Comparison of ENCODE assay signal across 9 mouse cellular contexts in the genomic region with DNA sequence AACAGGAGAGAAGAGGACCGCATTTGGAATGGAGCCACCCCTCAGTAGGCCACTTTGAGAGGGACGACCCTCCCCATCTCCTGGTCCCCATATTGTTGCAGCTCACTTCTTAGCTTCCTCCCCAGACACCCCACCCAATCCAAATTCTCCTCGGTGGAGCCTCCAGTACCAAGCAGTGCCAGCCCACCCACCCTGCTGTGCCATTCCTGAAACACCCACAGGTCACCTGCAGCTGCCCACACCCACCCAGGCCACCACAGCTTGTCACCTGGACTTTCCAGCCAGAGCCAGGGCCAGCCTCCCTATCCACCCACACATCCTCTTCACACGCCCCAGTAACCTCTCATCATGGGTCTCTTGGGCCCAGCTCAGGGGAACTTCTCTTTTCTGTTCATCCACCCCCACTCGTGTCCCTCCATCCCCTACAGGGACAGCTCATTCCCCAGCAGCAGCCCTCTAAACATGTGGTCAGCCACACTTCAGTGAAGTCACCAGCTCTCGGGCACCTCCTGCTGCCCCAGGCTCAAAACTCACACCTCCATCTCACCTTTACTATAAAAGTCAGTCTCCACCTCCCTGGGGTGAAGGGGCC. TPM values are rescaled to one million over a fixed set of nuclear protein-coding genes. Genes with fewer than 3 reads are reported as not detected.
DNase-seq lines count a peak whose midpoint lies in the region; ATAC-seq and TF ChIP-seq lines count a peak whose summit lies in the region.
"Had no signal": no experiment of that assay in that cellular context is flagged by ENCODE, and none has a peak within 500 bp of the region (broad histone marks: within the 10 kb centered on the region; RNA-seq: fewer than 3 reads in every experiment).

No protein-coding gene starts in this region.

- no peak for DNase-seq in lung, adult 2 months
- DNase-seq in lung, postnatal 10 days = no peak
- DNase-seq in spleen, adult 2 months (ENCODE audit: low read depth in 1 of 2, low spot score in 2 of 2) = peak; percentile 78 to 79
- DNase-seq in frontal cortex, postnatal 14 days (ENCODE audit: low spot score in 2 of 2) = no peak
- no peak for DNase-seq in testis, postnatal 10 days (ENCODE audit: low spot score)

- H3K4me1 ChIP-seq in lung, adult 2 months (ENCODE audit: control insufficient read depth, insufficient read depth, low read length) = no peaks in the 10 kb centered on the region
- H3K4me1 ChIP-seq in forebrain, embryonic 15.5 days = peaks cover 20% of the 10 kb centered on the region
- peaks cover 42% of the 10 kb centered on the region for H3K4me1 ChIP-seq in limb, embryonic 13.5 days
- peaks cover 22% of the 10 kb centered on the region for H3K4me1 ChIP-seq in spleen, adult 2 months (ENCODE audit: control insufficient read depth, insufficient read depth, insufficient read length)

- peak overlapping the region; percentile 67; the same call in 1 of the 2 replicates for H3K27ac ChIP-seq in forebrain, embryonic 15.5 days (replicated peaks)
- no peak overlapping the region for H3K27ac ChIP-seq in limb, embryonic 13.5 days
- H3K27ac ChIP-seq in spleen, adult 2 months (ENCODE audit: insufficient read depth, low read length) = peak overlapping the region; percentile 48

- peak overlapping the region; percentile 70 for H3K9ac ChIP-seq in forebrain, embryonic 15.5 days (replicated peaks)
- peak overlapping the region; percentile 1; the same call in 1 of the 2 replicates for H3K9ac ChIP-seq in limb, embryonic 13.5 days

- H3K9me3 ChIP-seq in forebrain, embryonic 15.5 days = no peaks in the 10 kb centered on the region
- no peaks in the 10 kb centered on the region for H3K9me3 ChIP-seq in limb, embryonic 13.5 days

- H3K4me2 ChIP-seq in forebrain, embryonic 15.5 days (replicated peaks) = peak overlapping the region; percentile 96
- H3K4me2 ChIP-seq in limb, embryonic 13.5 days (replicated peaks) = peak overlapping the region; percentile 98

- WGBS in lung, adult 2 months = 19% methylated on average over 6 of the region's 6 CpGs
- WGBS in forebrain, embryonic 15.5 days = 23% methylated on average over 6 of the region's 6 CpGs
- 16% methylated on average over 6 of the region's 6 CpGs for WGBS in limb, embryonic 13.5 days
- WGBS in spleen, adult 2 months = 2% methylated on average over 6 of the region's 6 CpGs

- TF ChIP-seq CTCF in lung, adult 2 months (IDR thresholded peaks at IDR 0.05; ENCODE audit: insufficient read depth, low read length) = peak; percentile 22; the same call in 1 of the 2 replicates
- TF ChIP-seq CTCF in spleen, adult 2 months (IDR thresholded peaks at IDR 0.05; ENCODE audit: extremely low read depth, insufficient read depth, insufficient read length, insufficient replicate concordance) = peak; percentile 30; the same call in 1 of the 2 replicates

- H3K36me3 ChIP-seq in forebrain, embryonic 15.5 days = peaks cover 22% of the 10 kb centered on the region
- peaks cover under 1% of the 10 kb centered on the region for H3K36me3 ChIP-seq in limb, embryonic 13.5 days
- no peaks in the 10 kb centered on the region for H3K36me3 ChIP-seq in spleen, adult 2 months (ENCODE audit: control insufficient read depth, insufficient read depth, low read length)

- no peak overlapping the region for H3K4me3 ChIP-seq in lung, adult 2 months (replicated peaks; ENCODE audit: extremely low read depth, low read depth, low read length)
- peak overlapping the region; percentile 74 for H3K4me3 ChIP-seq in forebrain, embryonic 15.5 days
- 0 out of 2 replicates have a peak overlapping the region, but pooled peaks have one; percentile 56 for H3K4me3 ChIP-seq in limb, embryonic 13.5 days
- H3K4me3 ChIP-seq in spleen, adult 2 months (ENCODE audit: extremely low read depth, insufficient read depth, insufficient read length) = peak overlapping the region; percentile 20; the same call in 1 of the 2 replicates

- H3K27me3 ChIP-seq in forebrain, embryonic 15.5 days = no peaks in the 10 kb centered on the region
- peaks cover 46% of the 10 kb centered on the region for H3K27me3 ChIP-seq in limb, embryonic 13.5 days
- peaks cover 6% of the 10 kb centered on the region; the same call in 1 of the 2 replicates for H3K27me3 ChIP-seq in spleen, adult 2 months (ENCODE audit: control insufficient read depth, insufficient read depth, low read length)

- TF ChIP-seq POLR2A in lung, adult 2 months (IDR thresholded peaks at IDR 0.05; ENCODE audit: borderline replicate concordance, extremely low read depth, low read depth, low read length) = no peak
- TF ChIP-seq POLR2A in spleen, adult 2 months (IDR thresholded peaks at IDR 0.05; ENCODE audit: low read depth, low read length) = no peak

- ATAC-seq in forebrain, embryonic 15.5 days (replicated peaks) = 0 out of 2 replicates have a peak, but pooled peaks have one; percentile 5
- ATAC-seq in limb, embryonic 13.5 days (ENCODE audit: low FRiP score, low read depth) = no peak

RNA-seq across cellular contexts. Expression of gene Shank1, which starts 1.8 kb away (rescaled TPM):
- polyA plus RNA-seq in lung, adult 2 months (2012; rRNA removed) = 0.44 and 0.65 TPM in 2 replicates
- 22.0 and 24.2 TPM in 2 replicates for polyA plus RNA-seq in forebrain, embryonic 15.5 days (2015; fragmentation: Nextera tagmentation; extraction: Ambion mirVana)
- polyA plus RNA-seq in limb, embryonic 13.5 days (2015; fragmentation: Nextera tagmentation; extraction: Ambion mirVana) = 3.1 and 3.3 TPM in 2 replicates
- 4.5 and 4.8 TPM in 2 replicates for polyA plus RNA-seq in spleen, adult 2 months (2012; rRNA removed)

RNA-seq across cellular contexts. Expression of gene Clec11a, which starts 5.1 kb away (rescaled TPM):
- polyA plus RNA-seq in lung, adult 2 months (2012; rRNA removed) = 9.4 and 11.5 TPM in 2 replicates
- polyA plus RNA-seq in forebrain, embryonic 15.5 days (2015; fragmentation: Nextera tagmentation; extraction: Ambion mirVana) = 3.7 TPM in 2 replicates
- 5.6 and 6.3 TPM in 2 replicates for polyA plus RNA-seq in limb, embryonic 13.5 days (2015; fragmentation: Nextera tagmentation; extraction: Ambion mirVana)
- 4.0 and 5.2 TPM in 2 replicates for polyA plus RNA-seq in spleen, adult 2 months (2012; rRNA removed)

RNA-seq across cellular contexts. Expression of gene Gm15517, which starts 50.6 kb away (rescaled TPM):
- polyA plus RNA-seq in lung, adult 2 months (2012; rRNA removed) = not detected in 2 replicates
- not detected in 2 replicates for polyA plus RNA-seq in forebrain, embryonic 15.5 days (2015; fragmentation: Nextera tagmentation; extraction: Ambion mirVana)
- polyA plus RNA-seq in limb, embryonic 13.5 days (2015; fragmentation: Nextera tagmentation; extraction: Ambion mirVana) = 1.2 TPM in 1 of 2 replicates, not detected in the other
- not detected in 2 replicates for polyA plus RNA-seq in spleen, adult 2 months (2012; rRNA removed)
- polyA plus RNA-seq: small intestine, adult 2 months had no signal

RNA-seq across cellular contexts. Expression of gene Acp4, which starts 54.6 kb away (rescaled TPM):
- not detected in 2 replicates for polyA plus RNA-seq in lung, adult 2 months (2012; rRNA removed)
- polyA plus RNA-seq in forebrain, embryonic 15.5 days (2015; fragmentation: Nextera tagmentation; extraction: Ambion mirVana) = not detected in 2 replicates
- polyA plus RNA-seq in limb, embryonic 13.5 days (2015; fragmentation: Nextera tagmentation; extraction: Ambion mirVana) = 0.14 TPM in 1 of 2 replicates, not detected in the other
- polyA plus RNA-seq in spleen, adult 2 months (2012; rRNA removed) = not detected in 2 replicates
- polyA plus RNA-seq: brain, embryonic 14.5 days; small intestine, adult 2 months had no signal

Comparison
In these comparisons a context has a peak if more than half of its experiments do, and no peak if none do; other contexts are left out.
1. DNase-seq: peak in spleen, adult 2 months (2 of 2); none in lung, adult 2 months (single experiment), lung, postnatal 10 days (single experiment), frontal cortex, postnatal 14 days (0 of 2) and testis, postnatal 10 days (single experiment).